Mouse (Mus musculus): ENCODE measurements at regions not wholly inside any gene's neighbourhood (a gene's known extent, or its start where the extent isn't known, plus 50 kb on each side); places are given as distances from the start of the nearest gene placed in this dataset.
A peak's percentile ranks its signal among the peaks of the same experiment; 100 is the strongest.

- H3K9ac ChIP-seq = no peak overlapping the region
- H3K4me3 ChIP-seq = no peak overlapping the region
- no peaks in the 10 kb centered on the region for H3K36me3 ChIP-seq (ENCODE audit: poor library complexity, severe bottlenecking)
- H3K4me1 ChIP-seq = no peaks in the 10 kb centered on the region
- no peaks in the 10 kb centered on the region for H3K9me3 ChIP-seq (replicated peaks)
- no peaks in the 10 kb centered on the region for H3K27me3 ChIP-seq
- ATAC-seq = no peak
- H3K4me2 ChIP-seq = no peak overlapping the region
- 81% methylated on average over 1 of the region's 1 CpGs for WGBS
- H3K27ac ChIP-seq = no peak overlapping the region
Observed at GRCm38 (mm10) chr2:123170611-123171010, 405.6 kb downstream of the Sqor start.

GRCm38 (mm10) chr2:123182208-123182607, 417.2 kb downstream of the Sqor start:
- no peaks in the 10 kb centered on the region for H3K27me3 ChIP-seq
- H3K27ac ChIP-seq = no peak overlapping the region

GRCm38 (mm10) chr2:123190795-123191582, 426.0 kb downstream of the Sqor start:
- Histone ChIP-seq H3K27ac (no peak overlapping the region), H3K4me1 (no peaks in the 10 kb centered on the region), H3K4me2 (no peak overlapping the region), H3K9me3 (replicated peaks) (no peaks in the 10 kb centered on the region), H3K9ac (no peak overlapping the region), H3K27me3 (no peaks in the 10 kb centered on the region), H3K36me3 (ENCODE audit: poor library complexity, severe bottlenecking) (no peaks in the 10 kb centered on the region), H3K4me3 (no peak overlapping the region)
- 75% methylated on average over 3 of the region's 3 CpGs for WGBS
- ATAC-seq = peak; percentile 55; the same call in 1 of the 2 replicates

More at GRCm38 (mm10) chr2:123182208-123182607, 417.2 kb downstream of the Sqor start:
- Histone ChIP-seq H3K36me3 (ENCODE audit: poor library complexity, severe bottlenecking) (no peaks in the 10 kb centered on the region), H3K9ac (no peak overlapping the region), H3K4me3 (no peak overlapping the region), H3K4me1 (no peaks in the 10 kb centered on the region), H3K9me3 (replicated peaks) (no peaks in the 10 kb centered on the region), H3K4me2 (no peak overlapping the region)
- ATAC-seq = no peak

- Histone ChIP-seq H3K4me1 (no peaks in the 10 kb centered on the region), H3K4me3 (no peak overlapping the region), H3K4me2 (no peak overlapping the region), H3K9ac (no peak overlapping the region), H3K27me3 (no peaks in the 10 kb centered on the region), H3K27ac (no peak overlapping the region), H3K36me3 (ENCODE audit: poor library complexity, severe bottlenecking) (no peaks in the 10 kb centered on the region), H3K9me3 (replicated peaks) (no peaks in the 10 kb centered on the region)
- 33% methylated on average over 1 of the region's 1 CpGs for WGBS
- no peak for ATAC-seq
Observed at GRCm38 (mm10) chr2:123194533-123194932, 429.5 kb downstream of the Sqor start.

Data from forebrain, embryonic 13.5 days (tissue).